17 mouse cellular contexts compared by ENCODE assay signal in genomic region chr1:191662899-191663500, GRCm38 (mm10). TPM values are rescaled to one million over a fixed set of nuclear protein-coding genes. Genes with fewer than 3 reads are reported as not detected.
DNase-seq lines count a peak whose midpoint lies in the region; ATAC-seq and TF ChIP-seq lines count a peak whose summit lies in the region.
"Had no signal": no experiment of that assay in that cellular context is flagged by ENCODE, and none has a peak within 500 bp of the region (broad histone marks: within the 10 kb centered on the region; RNA-seq: fewer than 3 reads in every experiment).

No protein-coding gene starts in this region.

- H3K9ac ChIP-seq in liver, embryonic 16.5 days (ENCODE audit: low read depth, low read length) = no peak overlapping the region
- H3K9ac ChIP-seq in liver, embryonic 11.5 days (ENCODE audit: low read depth, low read length) = no peak overlapping the region
- H3K9ac ChIP-seq in kidney, embryonic 14.5 days (ENCODE audit: low read depth, low read length) = no peak overlapping the region
- H3K9ac ChIP-seq: embryonic facial prominence, embryonic 13.5 days; limb, embryonic 15.5 days; midbrain, embryonic 15.5 days; neural tube, embryonic 12.5 days had no signal

- H3K4me3 ChIP-seq in liver, embryonic 16.5 days (ENCODE audit: low read depth, low read length) = no peak overlapping the region
- H3K4me3 ChIP-seq in liver, embryonic 11.5 days (ENCODE audit: low read depth, low read length) = no peak overlapping the region
- H3K4me3 ChIP-seq in embryonic facial prominence, embryonic 10.5 days = no peak overlapping the region
- no peak overlapping the region for H3K4me3 ChIP-seq in kidney, embryonic 14.5 days (ENCODE audit: low read length)
- H3K4me3 ChIP-seq in myocyte = no peak overlapping the region
- H3K4me3 ChIP-seq: embryonic facial prominence, embryonic 13.5 days; limb, embryonic 15.5 days; midbrain, embryonic 15.5 days; neural tube, embryonic 12.5 days had no signal

- H3K36me3 ChIP-seq in liver, embryonic 16.5 days (ENCODE audit: control insufficient read depth, insufficient read depth) = no peaks in the 10 kb centered on the region
- H3K36me3 ChIP-seq in liver, embryonic 11.5 days (ENCODE audit: control insufficient read depth, insufficient read depth, low read length) = no peaks in the 10 kb centered on the region
- no peaks in the 10 kb centered on the region for H3K36me3 ChIP-seq in embryonic facial prominence, embryonic 10.5 days (replicated peaks)
- no peaks in the 10 kb centered on the region for H3K36me3 ChIP-seq in kidney, embryonic 14.5 days (ENCODE audit: control insufficient read depth, insufficient read depth, low read length)
- H3K36me3 ChIP-seq in myocyte (ENCODE audit: control insufficient read depth, insufficient read depth) = no peaks in the 10 kb centered on the region
- H3K36me3 ChIP-seq: embryonic facial prominence, embryonic 13.5 days; limb, embryonic 15.5 days; midbrain, embryonic 15.5 days; neural tube, embryonic 12.5 days had no signal

- no peak overlapping the region for H3K27ac ChIP-seq in liver, embryonic 16.5 days (ENCODE audit: low read length)
- H3K27ac ChIP-seq in liver, embryonic 11.5 days (ENCODE audit: low read depth, low read length) = no peak overlapping the region
- H3K27ac ChIP-seq in embryonic facial prominence, embryonic 10.5 days (replicated peaks) = no peak overlapping the region
- peak overlapping the region; percentile 80 for H3K27ac ChIP-seq in kidney, embryonic 14.5 days (ENCODE audit: low read depth, low read length)
- H3K27ac ChIP-seq: embryonic facial prominence, embryonic 13.5 days; hindbrain, postnatal 0 days; limb, embryonic 15.5 days; macrophage; midbrain, embryonic 15.5 days; neural tube, embryonic 12.5 days had no signal

- H3K4me2 ChIP-seq in liver, embryonic 16.5 days (ENCODE audit: low read depth, low read length) = 0 out of 2 replicates have a peak overlapping the region, but pooled peaks have one; percentile 10
- H3K4me2 ChIP-seq in liver, embryonic 11.5 days = no peak overlapping the region
- no peak overlapping the region; the same call in 1 of the 2 replicates for H3K4me2 ChIP-seq in kidney, embryonic 14.5 days (replicated peaks; ENCODE audit: low read depth, low read length)
- H3K4me2 ChIP-seq in myocyte (ENCODE audit: low read depth) = peak overlapping the region; percentile 94
- H3K4me2 ChIP-seq: embryonic facial prominence, embryonic 13.5 days; heart, embryonic 11.5 days; limb, embryonic 15.5 days; midbrain, embryonic 15.5 days; neural tube, embryonic 12.5 days had no signal

- H3K9me3 ChIP-seq in liver, embryonic 16.5 days (replicated peaks; ENCODE audit: control insufficient read depth, low read length) = no peaks in the 10 kb centered on the region
- no peaks in the 10 kb centered on the region for H3K9me3 ChIP-seq in liver, embryonic 11.5 days (ENCODE audit: control insufficient read depth, low read length)
- no peaks in the 10 kb centered on the region for H3K9me3 ChIP-seq in embryonic facial prominence, embryonic 10.5 days
- no peaks in the 10 kb centered on the region for H3K9me3 ChIP-seq in kidney, embryonic 14.5 days (ENCODE audit: control insufficient read depth, low read length)
- H3K9me3 ChIP-seq: embryonic facial prominence, embryonic 13.5 days; limb, embryonic 15.5 days; midbrain, embryonic 15.5 days; neural tube, embryonic 12.5 days had no signal

- WGBS in liver, embryonic 16.5 days (ENCODE audit: insufficient replicate concordance) = 50% methylated on average over 8 of the region's 8 CpGs
- WGBS in liver, embryonic 11.5 days = 54% methylated on average over 8 of the region's 8 CpGs
- WGBS in embryonic facial prominence, embryonic 10.5 days = 47% methylated on average over 8 of the region's 8 CpGs
- WGBS in kidney, embryonic 14.5 days = 9% methylated on average over 8 of the region's 8 CpGs

- DNase-seq in liver, embryonic 11.5 days (ENCODE audit: low spot score) = no peak
- peak; percentile 20 for DNase-seq in embryonic facial prominence, embryonic 10.5 days (ENCODE audit: low spot score)
- no peak for DNase-seq in frontal cortex, adult 2 months (ENCODE audit: extremely low spot score in 1 of 2, low spot score in 1 of 2)
- DNase-seq in embryo, embryonic 10.5 days (ENCODE audit: low spot score) = no peak
- DNase-seq in right cerebral cortex, adult 2 months (ENCODE audit: low spot score in 2 of 2) = no peak
- DNase-seq: cerebellum, adult 11 months; cerebellum, postnatal 25 days had no signal

- no peak overlapping the region for H3ac ChIP-seq in myocyte (ENCODE audit: control insufficient read depth, insufficient read length)

- no peak for TF ChIP-seq POLR2A in myocyte (IDR thresholded peaks at IDR 0.05; ENCODE audit: insufficient read length, low read depth)

- H3K79me2 ChIP-seq in myocyte (ENCODE audit: control insufficient read depth, insufficient read depth) = no peaks in the 10 kb centered on the region

- no peaks in the 10 kb centered on the region; the same call in 1 of the 2 replicates for H3K4me1 ChIP-seq in liver, embryonic 16.5 days (ENCODE audit: control insufficient read depth, low read depth, low read length)
- peaks cover 6% of the 10 kb centered on the region for H3K4me1 ChIP-seq in liver, embryonic 11.5 days (replicated peaks; ENCODE audit: control insufficient read depth, insufficient read depth, low read length)
- H3K4me1 ChIP-seq in embryonic facial prominence, embryonic 10.5 days = peaks cover 32% of the 10 kb centered on the region
- peaks cover 28% of the 10 kb centered on the region for H3K4me1 ChIP-seq in kidney, embryonic 14.5 days (ENCODE audit: control insufficient read depth, insufficient read depth, low read length)
- H3K4me1 ChIP-seq: midbrain, embryonic 15.5 days; neural tube, embryonic 12.5 days had no signal

- no peaks in the 10 kb centered on the region for H3K27me3 ChIP-seq in liver, embryonic 16.5 days (ENCODE audit: control insufficient read depth, insufficient read depth, low read depth, low read length)
- no peaks in the 10 kb centered on the region for H3K27me3 ChIP-seq in liver, embryonic 11.5 days (replicated peaks; ENCODE audit: control insufficient read depth, insufficient read depth, low read length)
- no peaks in the 10 kb centered on the region for H3K27me3 ChIP-seq in embryonic facial prominence, embryonic 10.5 days (replicated peaks; ENCODE audit: low read depth, poor library complexity, severe bottlenecking)
- H3K27me3 ChIP-seq in kidney, embryonic 14.5 days (ENCODE audit: control insufficient read depth, insufficient read depth, low read length) = no peaks in the 10 kb centered on the region
- no peaks in the 10 kb centered on the region for H3K27me3 ChIP-seq in myocyte (ENCODE audit: control insufficient read depth, insufficient read depth, insufficient read length)
- H3K27me3 ChIP-seq: embryonic facial prominence, embryonic 13.5 days; limb, embryonic 15.5 days; midbrain, embryonic 15.5 days; neural tube, embryonic 12.5 days had no signal

- ATAC-seq in liver, embryonic 16.5 days (ENCODE audit: low read depth) = 0 out of 2 replicates have a peak, but pooled peaks have one; percentile 33
- ATAC-seq in liver, embryonic 11.5 days (replicated peaks; ENCODE audit: low FRiP score) = no peak
- ATAC-seq in kidney, embryonic 14.5 days (ENCODE audit: low FRiP score, low TSS enrichment) = peak; percentile 59; the same call in 1 of the 2 replicates
- ATAC-seq: hindbrain, postnatal 0 days; midbrain, embryonic 15.5 days had no signal

TF ChIP-seq in myocyte, 11 proteins besides CTCF, POLR2A, EP300 and RAD21:
- TF ChIP-seq SRF (IDR thresholded peaks at IDR 0.05; ENCODE audit: control insufficient read depth, insufficient read length, low read depth) (no peak), USF1 (IDR thresholded peaks at IDR 0.05; ENCODE audit: low read depth) (no peak), MYOG (IDR thresholded peaks at IDR 0.05; ENCODE audit: control insufficient read depth in 1 of 3, insufficient read depth in 1 of 3, insufficient read length in 2 of 3, low read depth in 2 of 3) (no peak), MYOD1 (IDR thresholded peaks at IDR 0.05; ENCODE audit: control insufficient read depth in 1 of 3, insufficient read length in 2 of 3, low read depth in 2 of 3) (peak in 1 of 3 experiments; percentile 26)

RNA-seq across cellular contexts. Expression of gene Lpgat1, which starts 54.6 kb away (rescaled TPM):
- polyA plus RNA-seq in liver, embryonic 16.5 days (2015; fragmentation: Nextera tagmentation; extraction: Ambion mirVana) = 4.5 and 5.3 TPM in 2 replicates
- polyA plus RNA-seq in liver, embryonic 11.5 days (2014; fragmentation: Nextera tagmentation; extraction: Ambion mirVana) = 22.1 and 25.5 TPM in 2 replicates
- 24.0 and 24.4 TPM in 2 replicates for polyA plus RNA-seq in embryonic facial prominence, embryonic 10.5 days (2016; fragmentation: Nextera tagmentation; extraction: Ambion mirVana)
- polyA plus RNA-seq in kidney, embryonic 14.5 days (2014; fragmentation: Nextera tagmentation; extraction: Ambion mirVana) = 23.8 and 30.4 TPM in 2 replicates
- 16.3 TPM for polyA plus RNA-seq in myocyte (2012; fragmentation: generic; extraction: Trizol)
- polyA plus RNA-seq in frontal cortex, adult 2 months (2012; rRNA removed) = 60.3 and 68.1 TPM in 2 replicates

Comparison
In these comparisons a context has a peak if more than half of its experiments do, and no peak if none do; other contexts are left out.
1. H3K4me2 ChIP-seq: peak in liver, embryonic 16.5 days (single experiment) and myocyte (single experiment); none in liver, embryonic 11.5 days (single experiment) and kidney, embryonic 14.5 days (single experiment).